Mouse (Mus musculus) G1E (cell line): Measurements from ENCODE around the gene Med15.

Source experiments
- CTCF ChIP-seq: IDR thresholded peaks from 2 replicates; pipeline ENCODE4 v1.5.1; 2012; ENCODE audit warnings: low read depth, low read length, inconsistent platforms, mixed read lengths
- GATA1 ChIP-seq: IDR thresholded peaks from 2 replicates; pipeline ENCODE4 v1.6.1; 2012; ENCODE audit warnings: borderline replicate concordance, low read length, inconsistent platforms, mixed read lengths
- GATA2 ChIP-seq: IDR thresholded peaks from 2 replicates; pipeline ENCODE4 v1.6.1; 2012; ENCODE audit warnings: low read depth, low read length, inconsistent platforms, borderline replicate concordance
- POLR2AphosphoS5 ChIP-seq: IDR thresholded peaks from 2 replicates; pipeline ENCODE4 v1.6.1; 2012; ENCODE audit warnings: low read depth, low read length, inconsistent platforms; ENCODE audit not compliant: insufficient replicate concordance
- TAL1 ChIP-seq: conservative IDR thresholded peaks from 2 replicates; pipeline ENCODE4 v1.6.1; 2012; ENCODE audit warnings: low read depth, low read length, inconsistent platforms, mixed read lengths

DNA sequence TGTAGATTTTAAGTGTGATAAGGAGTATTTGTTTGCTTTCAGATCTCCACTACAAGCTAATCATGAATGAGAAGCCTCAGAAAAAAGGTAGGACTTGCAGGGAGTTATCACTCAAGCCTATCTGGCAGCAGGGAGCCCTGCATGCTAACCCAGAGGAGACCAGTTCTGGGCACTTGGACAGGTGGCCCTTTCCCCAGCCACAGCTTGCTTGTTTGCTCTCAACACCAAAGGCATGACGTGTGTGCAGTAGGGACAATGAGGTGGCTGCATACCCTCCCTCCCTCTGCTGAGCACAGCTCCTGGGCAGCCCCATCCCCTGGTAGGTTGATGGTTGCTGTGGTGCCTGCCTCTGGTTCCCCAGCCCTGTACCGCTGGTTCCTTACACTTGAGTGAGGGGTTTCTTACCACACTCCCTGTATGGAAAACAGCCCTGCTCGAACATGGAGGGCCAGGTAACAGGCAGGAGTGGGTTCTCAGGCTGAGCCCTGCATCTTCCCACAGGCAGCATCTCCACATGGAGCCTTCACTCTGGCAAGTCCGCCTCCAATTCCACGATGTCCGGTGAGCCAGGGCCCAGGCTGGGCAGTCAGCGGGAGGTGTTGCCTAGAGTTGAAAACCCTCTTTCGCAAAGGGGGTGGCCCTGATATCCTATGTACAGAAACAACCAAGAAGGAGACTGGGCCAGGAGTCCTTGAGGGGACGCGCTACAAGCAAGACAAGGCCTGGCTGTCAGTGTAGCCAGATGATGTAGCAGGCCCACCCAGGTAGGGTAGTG lies 84.9 kb downstream of the Med15 start:
- TF ChIP-seq CTCF (no peak), GATA1 (no peak), POLR2AphosphoS5 (no peak), GATA2 (no peak), TAL1 (no peak)
